Mouse (Mus musculus): ENCODE results near the gene Marveld1. TPM values are rescaled to one million over a fixed set of nuclear protein-coding genes. Genes with fewer than 3 reads are reported as not detected.

The Marveld1 gene
- polyA plus RNA-seq (2015; fragmentation: Nextera tagmentation; extraction: Ambion mirVana), result 8.4 and 14.2 TPM in 2 replicates

DNA sequence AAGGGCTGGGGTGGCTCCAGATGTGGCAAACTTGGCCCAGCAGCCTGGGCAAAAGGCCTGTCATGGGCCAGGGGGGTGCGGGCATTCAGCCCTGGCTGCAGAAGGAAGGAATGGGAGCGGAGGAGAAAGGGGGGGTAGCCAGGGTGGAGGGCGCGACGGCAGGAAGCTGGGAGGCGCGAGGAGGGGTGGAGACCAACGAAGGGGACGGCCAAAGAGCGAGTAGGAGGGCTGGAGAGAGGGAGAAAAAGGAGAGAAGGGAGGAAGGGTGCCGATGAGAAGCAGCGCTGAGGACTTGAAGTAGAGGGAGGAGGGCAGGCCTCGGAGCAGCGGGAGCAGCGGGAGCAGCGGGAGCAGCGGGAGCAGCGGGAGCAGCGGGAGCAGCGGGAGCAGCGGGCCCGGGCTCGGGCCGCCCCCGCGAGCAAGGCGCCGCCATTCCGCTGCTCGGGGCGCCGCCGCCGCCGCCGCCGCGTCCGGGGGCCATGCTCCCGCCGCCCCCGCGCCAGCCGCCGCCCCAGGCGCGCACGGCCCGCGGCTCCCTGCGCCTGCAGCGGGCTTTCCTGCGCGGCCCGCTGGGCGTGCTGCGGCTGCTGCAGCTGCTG lies at the start of gene Marveld1:
Gene Marveld1 (plus strand): TSS at position 231 of the 599 bp plus-strand sequence.

DNA sequence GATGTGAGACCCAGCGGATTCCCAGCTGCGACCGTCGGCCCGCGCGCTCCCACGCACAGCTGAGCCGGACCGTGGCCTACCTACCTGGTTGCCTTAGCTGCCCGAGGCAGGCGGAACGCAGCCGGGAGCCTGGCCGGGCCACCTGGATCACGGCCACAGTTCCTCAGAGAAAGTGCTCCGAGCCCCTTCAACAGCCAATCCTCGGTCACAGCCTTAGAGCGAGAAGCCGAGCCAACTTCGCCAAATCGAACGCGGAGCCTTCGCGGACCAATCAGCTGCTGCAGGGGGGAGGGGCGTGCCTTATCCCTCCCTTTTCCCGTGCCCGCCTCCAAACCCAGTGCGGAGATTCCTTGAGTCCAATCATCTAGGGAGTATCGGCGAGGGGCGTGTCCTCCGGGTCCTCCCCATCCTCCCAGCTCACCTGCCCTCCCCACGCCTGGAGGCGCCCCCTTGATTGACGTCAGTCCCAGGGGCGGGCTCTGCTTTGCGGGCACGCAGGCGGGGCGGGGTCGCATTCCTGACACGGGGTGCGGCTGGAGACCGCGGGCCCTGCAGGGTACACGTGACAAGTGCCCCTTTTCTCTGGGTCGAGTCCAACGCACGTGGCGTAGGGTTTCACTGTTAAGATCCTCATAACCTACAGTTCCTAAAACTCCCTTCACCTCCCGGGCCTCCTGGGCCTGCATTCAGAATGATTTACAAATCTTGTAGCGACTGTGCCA lies 18.3 kb upstream of the Marveld1 start, which contains the start of gene Avpi1:
Gene Avpi1 (minus strand): TSS at position 273 of the 722 bp plus-strand sequence.

DNA sequence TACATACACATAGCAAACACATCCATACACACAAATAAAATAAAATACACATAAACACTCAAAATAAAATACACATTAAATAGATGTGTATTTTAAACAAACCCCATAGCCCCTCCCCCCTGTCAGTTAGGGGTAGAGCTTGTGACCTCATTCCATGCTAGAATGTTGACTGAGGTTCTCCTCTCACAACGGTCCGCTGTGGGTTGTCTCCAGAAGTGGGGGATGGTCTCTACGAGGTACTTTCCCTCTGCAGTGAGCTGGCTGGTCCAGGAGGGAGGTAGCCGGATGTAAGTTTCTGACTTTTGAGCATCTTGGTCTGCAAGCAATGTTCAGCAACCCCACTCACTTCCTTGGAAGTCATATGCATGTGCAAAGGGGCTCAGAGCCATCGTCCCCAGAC lies 16.6 kb downstream of the Marveld1 start, which contains the start of gene Zfyve27:
Gene Zfyve27 (plus strand): TSS at position 188 of the 400 bp plus-strand sequence.

Other genes starting within 250 kb of the Marveld1 start
- 87.7 and 128 TPM in 2 replicates for gene Pgam1, start 235.5 kb upstream of the Marveld1 start, polyA plus RNA-seq (2015; fragmentation: Nextera tagmentation; extraction: Ambion mirVana)
- gene Exosc1, start 214.0 kb upstream of the Marveld1 start, polyA plus RNA-seq (2015; fragmentation: Nextera tagmentation; extraction: Ambion mirVana), result 39.4 and 40.6 TPM in 2 replicates
- 50.6 and 51.0 TPM in 2 replicates for gene Zdhhc16, start 213.9 kb upstream of the Marveld1 start, polyA plus RNA-seq (2015; fragmentation: Nextera tagmentation; extraction: Ambion mirVana)
- 11.5 and 14.6 TPM in 2 replicates for gene Mms19, start 166.2 kb upstream of the Marveld1 start, polyA plus RNA-seq (2015; fragmentation: Nextera tagmentation; extraction: Ambion mirVana)
- 32.9 and 35.0 TPM in 2 replicates for gene Ubtd1, start 165.6 kb upstream of the Marveld1 start, polyA plus RNA-seq (2015; fragmentation: Nextera tagmentation; extraction: Ambion mirVana)
- 82.7 and 174 TPM in 2 replicates for gene Ankrd2, start 111.4 kb upstream of the Marveld1 start, polyA plus RNA-seq (2015; fragmentation: Nextera tagmentation; extraction: Ambion mirVana)
- gene Hoga1, start 101.8 kb upstream of the Marveld1 start, polyA plus RNA-seq (2015; fragmentation: Nextera tagmentation; extraction: Ambion mirVana), result 7.6 and 11.3 TPM in 2 replicates
- gene 4933411K16Rik, start 95.2 kb upstream of the Marveld1 start, polyA plus RNA-seq (2015; fragmentation: Nextera tagmentation; extraction: Ambion mirVana), result 0.12 TPM in 1 of 2 replicates, not detected in the other
- gene Morn4, start 61.0 kb upstream of the Marveld1 start, polyA plus RNA-seq (2015; fragmentation: Nextera tagmentation; extraction: Ambion mirVana), result 3.0 and 3.1 TPM in 2 replicates
- 13.4 and 13.5 TPM in 2 replicates for gene Pi4k2a, start 56.9 kb upstream of the Marveld1 start, polyA plus RNA-seq (2015; fragmentation: Nextera tagmentation; extraction: Ambion mirVana)
- gene Avpi1, start 18.3 kb upstream of the Marveld1 start, polyA plus RNA-seq (2015; fragmentation: Nextera tagmentation; extraction: Ambion mirVana), result 29.5 and 30.2 TPM in 2 replicates
- gene Zfyve27, start 16.6 kb downstream of the Marveld1 start, polyA plus RNA-seq (2015; fragmentation: Nextera tagmentation; extraction: Ambion mirVana), result 11.0 and 11.2 TPM in 2 replicates
- gene Sfrp5, start 54.9 kb downstream of the Marveld1 start, polyA plus RNA-seq (2015; fragmentation: Nextera tagmentation; extraction: Ambion mirVana), result 3.3 and 4.2 TPM in 2 replicates
- gene Golga7b, start 100.2 kb downstream of the Marveld1 start, polyA plus RNA-seq (2015; fragmentation: Nextera tagmentation; extraction: Ambion mirVana), result 0.71 and 1.0 TPM in 2 replicates